Mouse (Mus musculus) CH12.LX (cell line): Measurements from ENCODE around the gene Pcmt1. TPM values are rescaled to one million over a fixed set of nuclear protein-coding genes. Genes with fewer than 3 reads are reported as not detected.

Experiments used
- DNase-seq: peaks from one replicate; pipeline ENCODE4 v3.0.0-alpha.2; 2013; ENCODE audit errors: extremely low read depth
- H3K27ac ChIP-seq: 2 replicates; pipeline ENCODE4 v1.5.1; 2012; ENCODE audit warnings: low read depth, mild to moderate bottlenecking, control low read depth, moderate library complexity; ENCODE audit not compliant: insufficient read depth
- H3K27me3 ChIP-seq: replicated peaks from 2 replicates; pipeline ENCODE3; 2012; ENCODE audit warnings: inconsistent platforms
- H3K36me3 ChIP-seq, 2 experiments: replicated peaks in 1 of 2; 2 replicates each; pipeline versions ENCODE3 to v1.6.1; 2012; ENCODE audit warnings: inconsistent platforms in 1 of 2, low read length in 1 of 2, mild to moderate bottlenecking in 1 of 2, mixed read lengths in 1 of 2, moderate library complexity in 1 of 2; ENCODE audit not compliant: control insufficient read depth in 1 of 2, insufficient read depth in 1 of 2
- H3K4me1 ChIP-seq, 2 experiments: 2 replicates each; pipeline ENCODE4 v1.6.1; 2012; ENCODE audit warnings: inconsistent platforms in 1 of 2, moderate library complexity in 1 of 2; ENCODE audit not compliant: insufficient read depth in 2 of 2, control insufficient read depth in 1 of 2
- H3K4me2 ChIP-seq: 2 replicates; pipeline ENCODE4 v1.6.1; 2012; ENCODE audit warnings: low read depth, mild to moderate bottlenecking, control low read depth; ENCODE audit not compliant: poor library complexity, insufficient read depth, severe bottlenecking
- H3K4me3 ChIP-seq, 3 experiments: fragments of 150-350 bp in 1 of 3; sonication (generic) in 1 of 3; replicated peaks in 1 of 3; 2 replicates each; pipeline versions ENCODE3 to v1.5.1; 2011 to 2012; ENCODE audit warnings: low read depth in 2 of 3, low read length in 2 of 3, mild to moderate bottlenecking in 2 of 3, moderate library complexity in 2 of 3, control low read depth in 1 of 3, improper control_type of control experiment in 1 of 3, inconsistent platforms in 1 of 3, mixed read lengths in 1 of 3; ENCODE audit not compliant: poor library complexity in 1 of 3
- H3K79me2 ChIP-seq: replicated peaks from 2 replicates; pipeline ENCODE4 v1.6.1; 2012; ENCODE audit warnings: mild to moderate bottlenecking, moderate library complexity; ENCODE audit not compliant: control insufficient read depth, poor library complexity, insufficient read depth, severe bottlenecking; ENCODE audit errors: extremely low read depth
- H3K9ac ChIP-seq: 2 replicates; pipeline ENCODE4 v1.6.1; 2012; ENCODE audit warnings: low read depth, mild to moderate bottlenecking, control low read depth, moderate library complexity; ENCODE audit not compliant: insufficient read depth
- H3K9me3 ChIP-seq: replicated peaks from 2 replicates; pipeline ENCODE3; 2012; ENCODE audit warnings: low read length, inconsistent platforms, mixed read lengths
- BHLHE40 ChIP-seq: IDR thresholded peaks from 2 replicates; pipeline ENCODE4 v1.6.1; 2011; ENCODE audit warnings: mild to moderate bottlenecking, low read depth, low read length, improper control_type of control experiment
- CTCF ChIP-seq, 2 experiments: IDR thresholded peaks in 1 of 2; conservative IDR thresholded peaks in 1 of 2; 2 replicates each; pipeline ENCODE4 v1.5.1; 2011 to 2012; ENCODE audit warnings: low read depth in 2 of 2, low read length in 2 of 2, improper control_type of control experiment in 1 of 2, inconsistent platforms in 1 of 2, mild to moderate bottlenecking in 1 of 2, moderate library complexity in 1 of 2
- ELF1 ChIP-seq: IDR thresholded peaks from 2 replicates; pipeline ENCODE4 v1.6.1; 2014; ENCODE audit warnings: low read depth, mild to moderate bottlenecking, inconsistent platforms, low read length, improper control_type of control experiment
- EP300 ChIP-seq: IDR thresholded peaks from 2 replicates; pipeline ENCODE4 v1.6.1; 2011; ENCODE audit warnings: low read length, improper control_type of control experiment
- ETS1 ChIP-seq: conservative IDR thresholded peaks from 2 replicates; pipeline ENCODE4 v1.6.1; 2012; ENCODE audit warnings: low read depth, mild to moderate bottlenecking, inconsistent platforms, low read length, improper control_type of control experiment, moderate library complexity
- HCFC1 ChIP-seq: IDR thresholded peaks from 2 replicates; pipeline ENCODE4 v1.6.1; 2012; ENCODE audit warnings: low read depth, mild to moderate bottlenecking, inconsistent platforms, low read length, improper control_type of control experiment
- IRF4 ChIP-seq: IDR thresholded peaks from 2 replicates; pipeline ENCODE4 v1.6.1; 2014; ENCODE audit warnings: low read depth, mild to moderate bottlenecking, inconsistent platforms, low read length, improper control_type of control experiment
- JUN ChIP-seq: IDR thresholded peaks from 2 replicates; pipeline ENCODE4 v1.6.1; 2011; ENCODE audit warnings: low read depth, mild to moderate bottlenecking, low read length, improper control_type of control experiment, moderate library complexity; ENCODE audit not compliant: insufficient read depth
- JUND ChIP-seq: conservative IDR thresholded peaks from 2 replicates; pipeline ENCODE4 v1.6.1; 2011; ENCODE audit warnings: low read depth, low read length, improper control_type of control experiment
- KAT2A ChIP-seq: IDR thresholded peaks from 2 replicates; pipeline ENCODE4 v1.6.1; 2012; ENCODE audit warnings: low read length, improper control_type of control experiment, inconsistent platforms; ENCODE audit not compliant: insufficient replicate concordance
- MAX ChIP-seq: IDR thresholded peaks from 2 replicates; pipeline ENCODE4 v1.6.1; 2011; ENCODE audit warnings: low read length, improper control_type of control experiment
- MAZ ChIP-seq: IDR thresholded peaks from 2 replicates; pipeline ENCODE4 v1.6.1; 2012; ENCODE audit warnings: low read depth, mild to moderate bottlenecking, inconsistent platforms, low read length, improper control_type of control experiment, moderate library complexity
- MEF2A ChIP-seq: IDR thresholded peaks from 2 replicates; pipeline ENCODE4 v1.6.1; 2014; ENCODE audit warnings: low read depth, mild to moderate bottlenecking, inconsistent platforms, low read length, improper control_type of control experiment, borderline replicate concordance
- MXI1 ChIP-seq: IDR thresholded peaks from 2 replicates; pipeline ENCODE4 v1.6.1; 2011; ENCODE audit warnings: mild to moderate bottlenecking, low read depth, low read length, improper control_type of control experiment
- MYC ChIP-seq: IDR thresholded peaks from 2 replicates; pipeline ENCODE4 v1.6.1; 2011; ENCODE audit warnings: low read depth, mild to moderate bottlenecking, improper control_type of control experiment, low read length
- NRF1 ChIP-seq: IDR thresholded peaks from 2 replicates; pipeline ENCODE4 v1.6.1; 2014; ENCODE audit warnings: low read depth, mild to moderate bottlenecking, inconsistent platforms, low read length, improper control_type of control experiment, moderate library complexity
- POLR2A ChIP-seq: IDR thresholded peaks from 2 replicates; pipeline ENCODE4 v1.6.1; 2011; ENCODE audit warnings: low read depth, mild to moderate bottlenecking, improper control_type of control experiment, low read length
- POLR2AphosphoS2 ChIP-seq: IDR thresholded peaks from 2 replicates; pipeline ENCODE4 v1.6.1; 2011; ENCODE audit warnings: low read depth, low read length, improper control_type of control experiment
- RCOR1 ChIP-seq: conservative IDR thresholded peaks from 2 replicates; pipeline ENCODE4 v1.6.1; 2012; ENCODE audit warnings: low read depth, mild to moderate bottlenecking, inconsistent platforms, low read length, improper control_type of control experiment
- SIN3A ChIP-seq: IDR thresholded peaks from 2 replicates; pipeline ENCODE4 v1.6.1; 2012; ENCODE audit warnings: low read length, improper control_type of control experiment, inconsistent platforms
- SMC3 ChIP-seq: IDR thresholded peaks from 2 replicates; pipeline ENCODE4 v1.6.1; 2011; ENCODE audit warnings: low read depth, low read length, improper control_type of control experiment
- TCF12 ChIP-seq: IDR thresholded peaks from 2 replicates; pipeline ENCODE4 v1.6.1; 2014; ENCODE audit warnings: low read depth, mild to moderate bottlenecking, inconsistent platforms, low read length, improper control_type of control experiment
- UBTF ChIP-seq: IDR thresholded peaks from 2 replicates; pipeline ENCODE4 v1.6.1; 2012; ENCODE audit warnings: low read depth, mild to moderate bottlenecking, inconsistent platforms, low read length, improper control_type of control experiment, moderate library complexity
- USF2 ChIP-seq: conservative IDR thresholded peaks from 2 replicates; pipeline ENCODE4 v1.6.1; 2011; ENCODE audit warnings: low read depth, low read length, improper control_type of control experiment
- ZMIZ1 ChIP-seq: IDR thresholded peaks from 2 replicates; pipeline ENCODE4 v1.6.1; 2012; ENCODE audit warnings: low read depth, mild to moderate bottlenecking, inconsistent platforms, low read length, improper control_type of control experiment
- dilution Hi-C: fragments of 300-500 bp; cut with MboI; formaldehyde crosslinking; loops from 2 replicates; pipeline ENCODE4 v1.14.3; 2020; ENCODE audit warnings: low sequenced_read_pairs; ENCODE audit not compliant: extremely low pct_unique_long_range_greater_than_20kb, extremely low pct_ligation_motif_present
- in situ Hi-C: fragments of 300-500 bp; cut with MboI; formaldehyde crosslinking; loops from 3 replicates; pipeline ENCODE4 v1.14.3; 2019; ENCODE audit warnings: low sequenced_read_pairs, low pct_ligation_motif_present, low pct_unique_long_range_greater_than_20kb, mixed read lengths
- polyA plus RNA-seq: library from polyadenylated mRNA; unstranded; fragments of >175 nt; gene quantifications from 2 replicates; pipeline ENCODE4 v1.2.1, GENCODE M21; 2012; ENCODE audit warnings: low read depth; ENCODE audit not compliant: insufficient read length
- total RNA-seq, 2 experiments: library from RNA; depleted of rRNA; stranded (reverse); fragments of 300-350 nt in 1 of 2; fragments of >200 nt in 1 of 2; gene quantifications; 2 replicates each; pipeline ENCODE4 v1.2.3; 2012 to 2014

Gene Pcmt1
- total and polyA plus RNA-seq, 3 experiments, result 44.4 to 62.2 (median 56.5) TPM

DNA sequence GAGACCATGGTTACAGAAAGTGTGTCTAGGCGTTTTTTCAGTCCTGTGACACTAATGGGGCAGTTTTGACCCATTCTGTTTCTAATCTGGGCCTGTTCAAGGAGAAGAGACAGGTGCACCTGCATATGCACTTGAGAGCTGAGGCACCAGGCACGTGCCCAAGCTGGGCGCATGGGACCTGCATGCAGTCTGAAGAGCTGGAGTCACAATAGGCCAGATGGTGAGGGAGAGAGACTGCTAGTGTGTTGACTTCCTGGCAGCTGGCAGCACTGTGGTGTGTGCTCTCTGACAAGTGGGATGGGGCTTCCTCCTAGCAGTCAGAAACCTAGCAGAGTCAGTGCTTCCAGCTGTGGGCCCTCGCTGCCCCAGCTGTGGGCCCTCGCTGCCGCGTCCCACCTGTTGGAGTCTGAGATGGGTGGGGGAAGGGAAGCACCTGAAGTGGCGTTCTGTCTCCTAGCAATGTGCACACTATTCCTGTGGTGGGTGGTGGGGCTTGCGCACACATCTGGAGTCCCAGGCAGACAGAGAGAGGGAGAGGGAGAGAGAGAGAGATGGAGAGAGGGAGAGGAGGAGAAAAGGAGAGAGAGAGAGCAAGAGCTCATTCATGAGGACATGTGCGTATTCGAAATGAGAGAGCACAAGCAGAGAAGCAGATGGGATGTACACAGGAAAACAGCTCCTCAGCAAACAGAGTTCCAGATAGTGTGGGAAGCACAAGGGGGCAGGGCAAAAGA lies 98.6 kb downstream of the Pcmt1 start:
- in situ Hi-C loops, result no loop called here
- TF ChIP-seq MAZ (no peak), NRF1 (no peak), RCOR1 (0 out of 2 replicates have a peak, but pooled peaks have one; percentile 61), TCF12 (peak; percentile 95), SIN3A (peak; percentile 60; the same call in 1 of the 2 replicates), KAT2A (no peak), BHLHE40 (peak; percentile 99), EP300 (peak; percentile 47; the same call in 1 of the 2 replicates), HCFC1 (no peak), IRF4 (peak; percentile 14; the same call in 1 of the 2 replicates), SMC3 (no peak), CTCF (conservative IDR thresholded peaks at IDR 0.05 in 1 of 2, IDR thresholded peaks at IDR 0.05 in 1 of 2; ENCODE audit: low read depth in 2 of 2, low read length in 2 of 2) (no peak), MYC (0 out of 2 replicates have a peak, but pooled peaks have one; percentile 59), ETS1 (peak; percentile 80), JUND (no peak), ZMIZ1 (no peak), UBTF (no peak), POLR2A (no peak), MEF2A (peak; percentile 63; the same call in 1 of the 2 replicates), MXI1 (peak; percentile 59; the same call in 1 of the 2 replicates), JUN (no peak), USF2 (no peak), MAX (peak; percentile 78), POLR2AphosphoS2 (no peak), ELF1 (0 out of 2 replicates have a peak, but pooled peaks have one; percentile 40)

More for the DNA sequence above, 98.6 kb downstream of the Pcmt1 start:
- no peaks in the 10 kb centered on the region for H3K9me3 ChIP-seq
- no peak overlapping the region for H3K27ac ChIP-seq
- H3K27me3 ChIP-seq, result peaks cover 1% of the 10 kb centered on the region
- DNase-seq, result peak; percentile 62
- dilution Hi-C loops, result no loop called here
- H3K4me1 ChIP-seq, result peaks cover 11 to 18% of the 10 kb centered on the region in 2 experiments
- H3K36me3 ChIP-seq, result no peaks in the 10 kb centered on the region
- H3K4me2 ChIP-seq, result peak overlapping the region; percentile 19; the same call in 1 of the 2 replicates
- no peaks in the 10 kb centered on the region for H3K79me2 ChIP-seq
- H3K9ac ChIP-seq, result no peak overlapping the region; the same call in 1 of the 2 replicates
- no peak overlapping the region for H3K4me3 ChIP-seq
